Mouse (Mus musculus) liver, adult (tissue): ENCODE data around the gene Pde3b.
A peak's percentile ranks its signal among the peaks of the same experiment; 100 is the strongest.

Experiments used
- GATA4 ChIP-seq: IDR thresholded peaks from 2 replicates; pipeline ENCODE4 v1.6.1; 2014; ENCODE audit warnings: mild to moderate bottlenecking, low read length; ENCODE audit not compliant: insufficient replicate concordance

Pde3b gene

DNA sequence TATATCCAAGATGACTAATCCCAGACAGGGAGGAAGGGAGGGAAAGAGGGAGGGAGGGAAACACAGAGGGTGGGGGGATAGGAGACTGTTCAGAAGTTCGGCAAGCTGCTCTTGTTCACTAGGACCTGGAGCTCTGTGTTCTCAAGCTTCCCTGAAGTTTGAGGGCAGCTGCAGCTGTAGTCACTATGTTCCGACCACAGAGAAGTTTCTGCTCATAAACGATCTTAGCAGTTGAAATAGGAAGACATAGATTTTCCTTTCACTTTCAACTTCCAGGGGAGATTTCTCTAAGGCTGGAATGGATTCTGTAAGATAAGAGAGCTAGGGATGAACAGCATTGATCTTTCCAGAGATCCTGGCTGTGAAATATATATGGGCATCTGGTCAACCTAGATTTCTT is 161.8 kb downstream of the Pde3b start:
- TF ChIP-seq GATA4: no peak

DNA sequence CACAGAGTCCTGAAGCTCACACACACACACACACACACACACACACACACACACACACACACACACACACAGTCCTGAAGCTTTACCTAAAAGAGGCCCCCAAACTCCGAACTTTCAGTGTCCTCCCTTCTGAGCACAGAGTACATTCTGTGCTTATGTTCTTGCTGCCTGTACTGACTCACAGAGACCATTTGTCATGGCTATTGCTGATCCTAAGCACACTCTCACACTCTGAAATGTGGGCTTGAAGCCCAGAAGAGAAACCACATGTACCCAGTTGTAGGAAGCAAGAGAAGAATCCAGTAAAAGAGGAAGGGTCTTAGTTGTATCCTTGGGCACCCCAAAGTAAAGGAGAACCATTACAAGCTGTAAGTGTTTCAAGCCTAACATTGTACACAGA is 162.6 kb downstream of the Pde3b start:
- TF ChIP-seq GATA4: no peak

DNA sequence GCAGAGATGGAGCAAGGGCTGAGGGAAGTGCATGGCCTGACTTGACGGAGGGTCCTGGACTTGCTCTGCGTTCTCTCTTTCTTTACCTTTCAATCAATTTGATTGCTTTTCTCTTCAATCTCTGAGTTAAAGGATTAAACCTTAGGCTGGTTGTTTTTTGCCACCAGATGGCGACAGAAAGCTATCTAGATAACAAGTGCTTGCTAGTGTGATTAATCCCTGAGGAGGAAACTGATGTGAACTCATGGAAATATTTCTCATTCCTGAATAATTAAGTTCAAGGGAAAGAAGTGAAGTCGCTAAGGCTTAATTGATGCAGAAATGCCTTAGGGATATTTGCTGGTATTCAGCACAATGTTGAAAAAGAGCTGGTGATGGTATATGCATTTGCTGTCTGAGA is 165.3 kb downstream of the Pde3b start:
- TF ChIP-seq GATA4: peak; percentile 82

DNA sequence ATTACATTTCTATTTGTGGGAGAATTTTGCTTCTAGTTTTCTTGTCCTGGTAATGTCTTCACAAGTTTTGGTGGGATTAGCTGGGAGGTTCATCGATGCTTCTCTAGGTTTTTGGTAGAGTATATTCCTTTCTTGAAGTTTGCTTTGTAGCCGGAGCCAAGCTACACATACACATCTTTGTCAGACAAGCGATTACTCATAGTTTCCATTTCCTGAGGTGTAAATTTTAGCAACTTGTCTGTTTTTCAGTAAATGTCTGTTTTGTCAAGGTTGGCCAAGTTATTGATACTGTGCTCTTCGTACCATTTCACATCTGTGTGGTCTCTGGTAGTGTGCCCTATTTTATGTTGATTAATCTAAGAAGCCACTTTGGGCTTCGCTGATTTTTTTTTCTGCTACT is 166.1 kb downstream of the Pde3b start:
- TF ChIP-seq GATA4: no peak

DNA sequence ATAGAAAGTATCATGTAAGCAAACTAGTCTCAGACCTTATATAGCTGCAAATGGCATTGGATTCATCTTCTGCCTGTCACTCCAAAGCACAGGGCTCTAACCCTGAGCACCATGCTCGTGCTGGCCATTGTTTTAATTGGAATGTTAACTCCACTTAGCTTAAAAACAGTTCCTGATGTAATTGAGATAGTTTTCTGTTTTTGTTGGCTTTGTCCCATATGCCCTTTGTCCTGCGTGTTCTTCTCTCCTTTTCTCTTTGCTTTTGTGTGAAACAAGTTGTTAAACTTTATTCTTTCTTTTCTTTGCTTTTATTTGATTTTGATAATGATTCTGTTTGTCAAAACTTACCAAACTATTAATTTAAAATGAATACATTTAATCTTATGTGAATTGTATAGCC is 167.4 kb downstream of the Pde3b start:
- TF ChIP-seq GATA4: no peak
